Mouse (Mus musculus) megakaryocyte, embryonic 14.5 days (primary cell): ENCODE results near the gene Pip5kl1. TPM values are rescaled to one million over a fixed set of nuclear protein-coding genes. Genes with fewer than 3 reads are reported as not detected.

Experiments used
- H3K27me3 ChIP-seq: replicated peaks from 2 replicates; pipeline ENCODE3; 2012; ENCODE audit warnings: inconsistent platforms
- H3K36me3 ChIP-seq: replicated peaks from 2 replicates; pipeline ENCODE3; 2012; ENCODE audit warnings: low read length, inconsistent platforms, mixed read lengths
- H3K4me1 ChIP-seq: 2 replicates; pipeline ENCODE4 v1.6.1; 2012; ENCODE audit warnings: inconsistent platforms
- H3K4me3 ChIP-seq: replicated peaks from 2 replicates; pipeline ENCODE3; 2012; ENCODE audit warnings: moderate library complexity, mild to moderate bottlenecking, inconsistent platforms
- H3K9me3 ChIP-seq: 2 replicates; pipeline ENCODE4 v1.6.1; 2012; ENCODE audit warnings: inconsistent platforms
- FLI1 ChIP-seq: IDR thresholded peaks from 2 replicates; pipeline ENCODE4 v1.6.1; 2012; ENCODE audit warnings: low read length, inconsistent platforms, mixed read lengths
- GATA1 ChIP-seq: IDR thresholded peaks from 3 replicates; pipeline ENCODE4 v1.6.1; 2012; ENCODE audit warnings: mixed read lengths, low read length, inconsistent platforms, borderline replicate concordance
- polyA plus RNA-seq: library from polyadenylated mRNA; stranded (reverse); fragments of >175 nt; gene quantifications from 2 replicates; pipeline ENCODE4 v1.2.3, GENCODE M21; 2012; ENCODE audit warnings: low replicate concordance; ENCODE audit not compliant: insufficient read depth

The Pip5kl1 gene
- polyA plus RNA-seq, 1 experiment: not detected

- Histone ChIP-seq H3K27me3 (peaks cover 36% of the 10 kb centered on the region), H3K36me3 (no peaks in the 10 kb centered on the region), H3K4me3 (peak overlapping the region; percentile 91), H3K4me1 (peaks cover 63% of the 10 kb centered on the region), H3K9me3 (no peaks in the 10 kb centered on the region)
- TF ChIP-seq GATA1 (no peak), FLI1 (no peak)
Measured at GRCm38 (mm10) chr2:32582830-32583799, 8.5 kb downstream of the Pip5kl1 start.

GRCm38 (mm10) chr2:32585149-32585714 lies 10.6 kb downstream of the Pip5kl1 start:
- H3K4me3 ChIP-seq: no peak overlapping the region
- H3K36me3 ChIP-seq: peaks cover 14% of the 10 kb centered on the region
- H3K4me1 ChIP-seq: peaks cover 76% of the 10 kb centered on the region

GRCm38 (mm10) chr2:32586871-32587351 lies 12.3 kb downstream of the Pip5kl1 start, which contains the start of gene St6galnac4:
Gene St6galnac4 (plus strand): TSS chr2:32587095.
- peak within 1 kb of the TSS; percentile 96 for H3K4me3 ChIP-seq
- H3K36me3 ChIP-seq: peaks cover 26% of the 10 kb centered on the region
- no peaks in the 10 kb centered on the region for H3K9me3 ChIP-seq
- H3K27me3 ChIP-seq: no peaks in the 10 kb centered on the region
- no peak for TF ChIP-seq FLI1
- no peak for TF ChIP-seq GATA1
- peaks cover 72% of the 10 kb centered on the region for H3K4me1 ChIP-seq

More at GRCm38 (mm10) chr2:32585149-32585714, 10.6 kb downstream of the Pip5kl1 start:
- H3K27me3 ChIP-seq: peaks cover 15% of the 10 kb centered on the region
- H3K9me3 ChIP-seq: no peaks in the 10 kb centered on the region
- TF ChIP-seq FLI1: no peak
- TF ChIP-seq GATA1: no peak

GRCm38 (mm10) chr2:32587731-32588321 lies 13.2 kb downstream of the Pip5kl1 start:
- peaks cover 35% of the 10 kb centered on the region for H3K36me3 ChIP-seq
- peak overlapping the region; percentile 96 for H3K4me3 ChIP-seq
- TF ChIP-seq FLI1 (no peak), GATA1 (no peak)
- peaks cover 70% of the 10 kb centered on the region for H3K4me1 ChIP-seq
- no peaks in the 10 kb centered on the region for H3K9me3 ChIP-seq
- H3K27me3 ChIP-seq: no peaks in the 10 kb centered on the region

GRCm38 (mm10) chr2:32589213-32589795 lies 14.7 kb downstream of the Pip5kl1 start:
- TF ChIP-seq GATA1 (no peak), FLI1 (no peak)
- Histone ChIP-seq H3K4me1 (peaks cover 60% of the 10 kb centered on the region), H3K4me3 (peak overlapping the region; percentile 38), H3K36me3 (peaks cover 50% of the 10 kb centered on the region), H3K9me3 (no peaks in the 10 kb centered on the region), H3K27me3 (no peaks in the 10 kb centered on the region)

GRCm38 (mm10) chr2:32590224-32590623 lies 15.6 kb downstream of the Pip5kl1 start:
- Histone ChIP-seq H3K36me3 (peaks cover 59% of the 10 kb centered on the region), H3K9me3 (no peaks in the 10 kb centered on the region), H3K4me3 (no peak overlapping the region), H3K4me1 (peaks cover 54% of the 10 kb centered on the region), H3K27me3 (no peaks in the 10 kb centered on the region)
- TF ChIP-seq GATA1: no peak
- no peak for TF ChIP-seq FLI1

GRCm38 (mm10) chr2:32591249-32591648 lies 16.7 kb downstream of the Pip5kl1 start:
- no peak overlapping the region for H3K4me3 ChIP-seq
- TF ChIP-seq GATA1: no peak
- no peak for TF ChIP-seq FLI1
- H3K4me1 ChIP-seq: peaks cover 43% of the 10 kb centered on the region
- peaks cover 69% of the 10 kb centered on the region for H3K36me3 ChIP-seq
- H3K27me3 ChIP-seq: no peaks in the 10 kb centered on the region
- no peaks in the 10 kb centered on the region for H3K9me3 ChIP-seq

- peaks cover 27% of the 10 kb centered on the region for H3K4me1 ChIP-seq
- no peak overlapping the region for H3K4me3 ChIP-seq
- H3K9me3 ChIP-seq: no peaks in the 10 kb centered on the region
- peaks cover 85% of the 10 kb centered on the region for H3K36me3 ChIP-seq
- no peaks in the 10 kb centered on the region for H3K27me3 ChIP-seq
- TF ChIP-seq FLI1 (no peak), GATA1 (no peak)
Measured at GRCm38 (mm10) chr2:32596725-32597124, 22.1 kb downstream of the Pip5kl1 start.

GRCm38 (mm10) chr2:32597248-32597647 lies 22.7 kb downstream of the Pip5kl1 start:
- Histone ChIP-seq H3K36me3 (peaks cover 80% of the 10 kb centered on the region), H3K4me1 (peaks cover 33% of the 10 kb centered on the region), H3K9me3 (no peaks in the 10 kb centered on the region), H3K27me3 (no peaks in the 10 kb centered on the region), H3K4me3 (no peak overlapping the region)
- no peak for TF ChIP-seq FLI1
- TF ChIP-seq GATA1: no peak
